Mouse (Mus musculus) lung, adult 2 months (tissue): ENCODE measurements around the gene Arntl.

Experiments
- CTCF ChIP-seq: fragments of 200-500 bp; IDR thresholded peaks from 2 replicates; pipeline ENCODE4 v1.5.1; 2011; ENCODE audit warnings: mild to moderate bottlenecking, low read length, control low read depth; ENCODE audit not compliant: insufficient read depth
- POLR2A ChIP-seq: fragments of 200-500 bp; IDR thresholded peaks from 2 replicates; pipeline ENCODE4 v1.6.1; 2011; ENCODE audit warnings: low read depth, mild to moderate bottlenecking, control low read depth, low read length, borderline replicate concordance; ENCODE audit errors: extremely low read depth

GRCm38 (mm10) chr7:113285405-113285804 lies 78.1 kb downstream of the Arntl start:
- TF ChIP-seq CTCF: no peak
- TF ChIP-seq POLR2A: no peak
